Comparison of ENCODE assay signal across 12 mouse cellular contexts in genomic region chr11:30204398-30204797, GRCm38 (mm10).
DNase-seq lines count a peak whose midpoint lies in the region; ATAC-seq and TF ChIP-seq lines count a peak whose summit lies in the region.
"Had no signal": no experiment of that assay in that cellular context is flagged by ENCODE, and none has a peak within 500 bp of the region (broad histone marks: within the 10 kb centered on the region; RNA-seq: fewer than 3 reads in every experiment).

No protein-coding gene starts in this region.

- H3K4me3 ChIP-seq in lung, embryonic 16.5 days (ENCODE audit: low read length) = no peak overlapping the region
- H3K4me3 ChIP-seq in kidney, adult 2 months (ENCODE audit: insufficient read depth, low read depth, low read length) = no peak overlapping the region
- no peak overlapping the region for H3K4me3 ChIP-seq in kidney, embryonic 16.5 days (ENCODE audit: low read length)
- H3K4me3 ChIP-seq in stomach, postnatal 0 days (ENCODE audit: low read depth, low read length) = no peak overlapping the region
- H3K4me3 ChIP-seq in midbrain, embryonic 15.5 days = no peak overlapping the region
- H3K4me3 ChIP-seq: embryonic facial prominence, embryonic 15.5 days; heart, embryonic 13.5 days had no signal

- H3K9me3 ChIP-seq in lung, embryonic 16.5 days (ENCODE audit: control insufficient read depth, low read length) = no peaks in the 10 kb centered on the region
- H3K9me3 ChIP-seq in kidney, embryonic 16.5 days (ENCODE audit: low read length) = no peaks in the 10 kb centered on the region
- H3K9me3 ChIP-seq in stomach, postnatal 0 days (ENCODE audit: control insufficient read depth, low read length) = no peaks in the 10 kb centered on the region
- H3K9me3 ChIP-seq in midbrain, embryonic 15.5 days = no peaks in the 10 kb centered on the region
- H3K9me3 ChIP-seq: embryonic facial prominence, embryonic 15.5 days; heart, embryonic 13.5 days had no signal

- H3K9ac ChIP-seq in lung, embryonic 16.5 days (ENCODE audit: low read length) = no peak overlapping the region
- H3K9ac ChIP-seq in kidney, embryonic 16.5 days (replicated peaks; ENCODE audit: low read length) = no peak overlapping the region
- H3K9ac ChIP-seq in stomach, postnatal 0 days (ENCODE audit: low read length) = no peak overlapping the region
- H3K9ac ChIP-seq in midbrain, embryonic 15.5 days = no peak overlapping the region
- H3K9ac ChIP-seq: embryonic facial prominence, embryonic 15.5 days; heart, embryonic 13.5 days; liver, embryonic 14.5 days had no signal

- no peak for TF ChIP-seq CTCF in kidney, adult 2 months (conservative IDR thresholded peaks at IDR 0.05; ENCODE audit: insufficient read depth, insufficient read length, low read depth, low read length)
- no peak for TF ChIP-seq CTCF in stomach, postnatal 0 days (IDR thresholded peaks at IDR 0.05; ENCODE audit: low read depth)

- intact Hi-C loops in left cerebral cortex, postnatal 14 days (cut with DNase I) = no loop called here

- H3K36me3 ChIP-seq in lung, embryonic 16.5 days (ENCODE audit: control insufficient read depth, insufficient read depth, low read length) = peaks cover 5% of the 10 kb centered on the region; the same call in 1 of the 2 replicates
- 0 out of 2 replicates have a peak, but pooled peaks cover 2% of the 10 kb centered on the region for H3K36me3 ChIP-seq in kidney, adult 2 months (ENCODE audit: control insufficient read depth, insufficient read depth, low read length)
- H3K36me3 ChIP-seq in kidney, embryonic 16.5 days (ENCODE audit: insufficient read depth, low read length) = peaks cover 8% of the 10 kb centered on the region; the same call in 1 of the 2 replicates
- H3K36me3 ChIP-seq in stomach, postnatal 0 days (ENCODE audit: control insufficient read depth, insufficient read depth, low read length) = no peaks in the 10 kb centered on the region
- H3K36me3 ChIP-seq in midbrain, embryonic 15.5 days (replicated peaks) = 0 out of 2 replicates have a peak, but pooled peaks cover 4% of the 10 kb centered on the region
- H3K36me3 ChIP-seq: embryonic facial prominence, embryonic 15.5 days had no signal

- H3K4me2 ChIP-seq in lung, embryonic 16.5 days (ENCODE audit: low read depth, low read length) = no peak overlapping the region
- H3K4me2 ChIP-seq in kidney, embryonic 16.5 days (replicated peaks; ENCODE audit: low read depth, low read length) = no peak overlapping the region
- H3K4me2 ChIP-seq in stomach, postnatal 0 days (replicated peaks; ENCODE audit: low read depth) = no peak overlapping the region
- H3K4me2 ChIP-seq in midbrain, embryonic 15.5 days = no peak overlapping the region
- H3K4me2 ChIP-seq: embryonic facial prominence, embryonic 15.5 days; heart, embryonic 13.5 days had no signal

- no peak for DNase-seq in lung, postnatal 4 days
- DNase-seq in kidney, adult 2 months = peak; percentile 84
- peak; percentile 31 for DNase-seq in stomach, postnatal 0 days (ENCODE audit: low spot score)
- no peak for DNase-seq in left cerebral cortex, postnatal 14 days (ENCODE audit: low spot score in 2 of 2)
- DNase-seq: adrenal gland, adult 8-10 months; cerebellum, adult 2 months had no signal

- TF ChIP-seq EP300 in stomach, postnatal 0 days (optimal IDR thresholded peaks at IDR 0.05) = no peak

- H3K4me1 ChIP-seq in lung, embryonic 16.5 days (replicated peaks; ENCODE audit: control insufficient read depth, insufficient read depth, low read length) = peaks cover 13% of the 10 kb centered on the region
- H3K4me1 ChIP-seq in kidney, adult 2 months (ENCODE audit: control insufficient read depth, insufficient read depth, low read length) = peaks cover 59% of the 10 kb centered on the region
- H3K4me1 ChIP-seq in kidney, embryonic 16.5 days (ENCODE audit: insufficient read depth, low read length) = peaks cover 24% of the 10 kb centered on the region
- no peaks in the 10 kb centered on the region; the same call in 1 of the 2 replicates for H3K4me1 ChIP-seq in stomach, postnatal 0 days (replicated peaks; ENCODE audit: control insufficient read depth, insufficient read depth)
- peaks cover 4% of the 10 kb centered on the region; the same call in 1 of the 2 replicates for H3K4me1 ChIP-seq in midbrain, embryonic 15.5 days

- no peak for TF ChIP-seq POLR2A in kidney, adult 2 months (IDR thresholded peaks at IDR 0.05; ENCODE audit: low read depth, low read length)

- peak; percentile 75; the same call in 1 of the 2 replicates for ATAC-seq in lung, embryonic 16.5 days (ENCODE audit: low read depth)
- ATAC-seq in kidney, embryonic 16.5 days (ENCODE audit: low FRiP score, low TSS enrichment) = peak; percentile 72
- peak; percentile 72; the same call in 1 of the 2 replicates for ATAC-seq in stomach, postnatal 0 days (ENCODE audit: low FRiP score, low TSS enrichment)
- ATAC-seq in midbrain, embryonic 15.5 days (replicated peaks) = no peak

- H3K27me3 ChIP-seq in lung, embryonic 16.5 days (ENCODE audit: control insufficient read depth, insufficient read depth, low read depth, low read length) = no peaks in the 10 kb centered on the region
- H3K27me3 ChIP-seq in kidney, adult 2 months (replicated peaks; ENCODE audit: control insufficient read depth, insufficient read depth, low read length) = no peaks in the 10 kb centered on the region
- no peaks in the 10 kb centered on the region for H3K27me3 ChIP-seq in kidney, embryonic 16.5 days (ENCODE audit: insufficient read depth, low read length)
- no peaks in the 10 kb centered on the region for H3K27me3 ChIP-seq in stomach, postnatal 0 days (ENCODE audit: control insufficient read depth, insufficient read depth, low read length)
- H3K27me3 ChIP-seq in midbrain, embryonic 15.5 days (replicated peaks) = no peaks in the 10 kb centered on the region
- H3K27me3 ChIP-seq: embryonic facial prominence, embryonic 15.5 days; heart, embryonic 13.5 days had no signal

- H3K27ac ChIP-seq in lung, embryonic 16.5 days (ENCODE audit: low read length) = no peak overlapping the region
- H3K27ac ChIP-seq in kidney, adult 2 months (ENCODE audit: insufficient read depth, low read depth, low read length) = peak overlapping the region; percentile 59
- peak overlapping the region; percentile 62 for H3K27ac ChIP-seq in kidney, embryonic 16.5 days (ENCODE audit: low read length)
- no peak overlapping the region for H3K27ac ChIP-seq in stomach, postnatal 0 days (replicated peaks)
- no peak overlapping the region for H3K27ac ChIP-seq in midbrain, embryonic 15.5 days
- H3K27ac ChIP-seq: embryonic facial prominence, embryonic 15.5 days; heart, embryonic 13.5 days; liver, embryonic 14.5 days had no signal

Comparison
In these comparisons a context has a peak if more than half of its experiments do, and no peak if none do; other contexts are left out.
1. H3K27ac ChIP-seq: peak in kidney, adult 2 months (single experiment) and kidney, embryonic 16.5 days (single experiment); none in lung, embryonic 16.5 days (single experiment), stomach, postnatal 0 days (single experiment) and midbrain, embryonic 15.5 days (single experiment).
2. DNase-seq: peak in kidney, adult 2 months (single experiment) and stomach, postnatal 0 days (single experiment); none in lung, postnatal 4 days (0 of 2) and left cerebral cortex, postnatal 14 days (0 of 2).